Mouse (Mus musculus) stomach, embryonic 15.5 days (tissue): ENCODE results near the gene A3galt2. TPM values are rescaled to one million over a fixed set of nuclear protein-coding genes. Genes with fewer than 3 reads are reported as not detected.

Experiments
- ATAC-seq: fragments of 200-750 bp; cut with Nextera tagmentation; 2 replicates; pipeline ENCODE4 v1.8.0; 2017; ENCODE audit warnings: low read depth, moderate number of reproducible peaks, moderate TSS enrichment; ENCODE audit not compliant: insufficient read depth, low FRiP score
- H3K27ac ChIP-seq: fragments of 300-500 bp; sonication (generic); 2 replicates; pipeline ENCODE4 v1.5.1; 2015; ENCODE audit warnings: mild to moderate bottlenecking, inconsistent platforms
- H3K27me3 ChIP-seq: fragments of 300-500 bp; sonication (generic); replicated peaks from 2 replicates; pipeline ENCODE4 v1.6.1; 2015; ENCODE audit warnings: inconsistent platforms
- H3K36me3 ChIP-seq: fragments of 300-500 bp; sonication (generic); 2 replicates; pipeline ENCODE4 v1.6.1; 2015; ENCODE audit warnings: inconsistent platforms
- H3K4me1 ChIP-seq: fragments of 300-500 bp; sonication (generic); 2 replicates; pipeline ENCODE4 v1.6.1; 2015; ENCODE audit warnings: inconsistent platforms
- H3K4me2 ChIP-seq: fragments of 300-500 bp; sonication (generic); 2 replicates; pipeline ENCODE4 v1.6.1; 2015; ENCODE audit warnings: mild to moderate bottlenecking, inconsistent platforms
- H3K4me3 ChIP-seq: fragments of 300-500 bp; sonication (generic); replicated peaks from 2 replicates; pipeline ENCODE4 v1.5.1; 2015; ENCODE audit warnings: inconsistent platforms
- H3K9ac ChIP-seq: fragments of 300-500 bp; sonication (generic); 2 replicates; pipeline ENCODE4 v1.6.1; 2015; ENCODE audit warnings: inconsistent platforms
- H3K9me3 ChIP-seq: fragments of 300-500 bp; sonication (generic); 2 replicates; pipeline ENCODE4 v1.6.1; 2016; ENCODE audit warnings: inconsistent platforms
- WGBS: fragments of 180-500 bp; shearing (Covaris S2); methylation state at CpG from one replicate; pipeline ENCODE4 v1.1.7; 2015; 5-methylcytosine and 5-hydroxymethylcytosine counted together
- polyA plus RNA-seq: library from polyadenylated mRNA; unstranded; fragments of >200 nt; fragmentation: Nextera tagmentation; extraction: Ambion mirVana; gene quantifications from 2 replicates; pipeline ENCODE4 v1.2.1, GENCODE M21; 2015

A3galt2 gene
- polyA plus RNA-seq, 1 experiment from 2014 or later, result 0.14 TPM

GRCm38 (mm10) chr4:128805150-128806042 lies 50.2 kb downstream of the A3galt2 start:
- no peak; the same call in 1 of the 2 replicates for ATAC-seq
- no peaks in the 10 kb centered on the region for H3K36me3 ChIP-seq
- peak overlapping the region; percentile 80 for H3K4me3 ChIP-seq
- peak overlapping the region; percentile 93 for H3K27ac ChIP-seq
- H3K9ac ChIP-seq, result peak overlapping the region; percentile 99
- H3K4me2 ChIP-seq, result peak overlapping the region; percentile 68
- H3K27me3 ChIP-seq, result no peaks in the 10 kb centered on the region
- peaks cover 30% of the 10 kb centered on the region for H3K4me1 ChIP-seq
- WGBS, result under 1% methylated on average over 64 of the region's 74 CpGs
- no peaks in the 10 kb centered on the region for H3K9me3 ChIP-seq

- Histone ChIP-seq H3K36me3 (no peaks in the 10 kb centered on the region), H3K4me2 (peak within 1 kb of the TSS; percentile 68), H3K4me1 (peaks cover 30% of the 10 kb centered on the region), H3K27me3 (no peaks in the 10 kb centered on the region), H3K4me3 (peak within 1 kb of the TSS; percentile 80), H3K9ac (peak within 1 kb of the TSS; percentile 99), H3K27ac (peak within 1 kb of the TSS; percentile 93), H3K9me3 (no peaks in the 10 kb centered on the region)
- ATAC-seq, result peak; percentile 45; the same call in 1 of the 2 replicates
- 1% methylated on average over 32 of the region's 111 CpGs for WGBS
Measured at GRCm38 (mm10) chr4:128806043-128806826, 51.1 kb downstream of the A3galt2 start, which contains the start of gene Zfp362. TSS of gene Zfp362 (minus strand) at chr4:128806045.

DNA sequence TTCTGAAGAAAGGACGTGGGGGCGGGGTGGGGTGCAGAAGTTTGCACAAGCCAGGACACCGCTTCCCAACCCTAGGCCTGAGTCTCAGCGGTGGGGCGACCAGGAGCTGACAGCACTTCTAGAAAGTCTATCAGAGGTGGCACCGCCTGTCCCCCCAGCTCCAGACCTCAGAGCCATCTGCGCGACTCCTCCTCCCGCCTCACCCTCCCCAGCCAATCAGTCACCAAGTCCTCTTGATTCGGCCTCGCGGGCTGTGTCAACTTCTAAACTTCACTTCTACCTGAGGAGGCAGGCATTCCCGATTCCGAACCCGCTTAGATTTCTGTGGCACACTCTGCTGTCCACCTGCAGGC lies 51.6 kb downstream of the A3galt2 start:
- H3K9ac ChIP-seq, result peak overlapping the region; percentile 99
- H3K27me3 ChIP-seq, result no peaks in the 10 kb centered on the region
- under 1% methylated on average over 15 of the region's 15 CpGs for WGBS
- H3K4me2 ChIP-seq, result peak overlapping the region; percentile 68
- H3K36me3 ChIP-seq, result no peaks in the 10 kb centered on the region
- peak overlapping the region; percentile 80 for H3K4me3 ChIP-seq
- peak; percentile 56 for ATAC-seq
- peaks cover 30% of the 10 kb centered on the region for H3K4me1 ChIP-seq
- H3K27ac ChIP-seq, result peak overlapping the region; percentile 93
- H3K9me3 ChIP-seq, result no peaks in the 10 kb centered on the region

DNA sequence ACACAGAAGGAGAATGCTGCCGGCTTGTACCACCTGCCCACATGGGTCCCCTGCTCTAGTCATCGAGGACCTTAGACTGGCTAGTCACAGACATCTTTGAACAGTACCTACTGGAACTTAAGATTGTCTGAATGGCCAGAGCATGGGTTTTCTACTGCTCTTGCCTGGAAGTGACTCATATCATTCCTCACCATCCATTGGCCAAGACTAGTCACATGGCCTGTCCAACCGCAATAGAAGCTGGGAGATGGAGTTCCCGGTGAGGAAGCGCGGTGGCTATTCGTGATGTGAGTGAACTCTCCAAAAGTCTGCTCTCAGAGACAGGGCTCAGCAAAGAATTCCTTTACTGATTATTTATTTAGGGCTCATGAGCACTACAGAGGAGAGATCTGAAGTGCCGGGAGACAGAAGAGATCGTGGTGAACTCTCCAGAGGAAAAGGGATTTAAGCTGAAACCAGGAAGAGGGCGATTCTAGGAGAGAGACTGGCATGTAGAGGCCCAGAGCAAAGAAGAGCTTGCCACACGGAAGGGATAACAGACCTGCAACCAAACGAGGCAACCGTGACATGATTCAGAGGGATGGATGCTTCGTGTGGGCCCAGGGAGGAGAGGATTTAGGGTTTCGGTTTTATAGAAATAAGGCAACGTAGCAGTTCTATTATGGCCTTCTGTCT lies 56.4 kb downstream of the A3galt2 start:
- Histone ChIP-seq H3K36me3 (no peaks in the 10 kb centered on the region), H3K27me3 (no peaks in the 10 kb centered on the region), H3K9ac (no peak overlapping the region), H3K4me2 (peak overlapping the region; percentile 48), H3K27ac (no peak overlapping the region), H3K9me3 (no peaks in the 10 kb centered on the region), H3K4me1 (peaks cover 14% of the 10 kb centered on the region; the same call in 1 of the 2 replicates), H3K4me3 (peak overlapping the region; percentile 45)
- ATAC-seq, result peak; percentile 89
- WGBS, result 11% methylated on average over 16 of the region's 16 CpGs

DNA sequence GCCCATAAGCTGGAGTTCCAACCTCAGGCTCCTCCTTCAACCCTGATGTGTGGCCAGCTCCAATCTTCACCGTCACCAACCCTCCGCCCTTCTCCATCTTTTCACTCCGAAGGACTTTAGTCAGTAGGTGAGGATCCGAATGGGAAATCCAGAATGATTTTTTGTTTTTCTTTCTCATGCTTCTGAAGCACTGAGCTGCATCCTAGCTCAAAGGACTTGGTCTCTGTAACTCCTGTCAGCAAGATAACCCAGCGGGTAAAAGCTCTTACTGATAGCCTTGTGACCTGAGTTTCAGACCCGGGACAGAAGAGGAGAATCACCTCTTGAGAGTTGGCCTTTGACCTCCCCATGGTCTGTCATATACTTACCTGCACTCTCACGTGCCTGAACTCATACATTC lies 61.8 kb downstream of the A3galt2 start:
- Histone ChIP-seq H3K4me2 (no peak overlapping the region), H3K9me3 (no peaks in the 10 kb centered on the region), H3K27ac (no peak overlapping the region), H3K36me3 (no peaks in the 10 kb centered on the region), H3K4me3 (no peak overlapping the region), H3K9ac (no peak overlapping the region), H3K4me1 (peaks cover 5% of the 10 kb centered on the region; the same call in 1 of the 2 replicates), H3K27me3 (no peaks in the 10 kb centered on the region)
- WGBS, result 49% methylated on average over 7 of the region's 7 CpGs
- no peak for ATAC-seq

Other genes with a start within 250 kb of the A3galt2 start
- gene Zscan20, start 145.3 kb upstream of the A3galt2 start, polyA plus RNA-seq, result 3.8 and 3.9 TPM in 2 replicates
- 1.5 and 1.7 TPM in 2 replicates for gene Tlr12, start 136.7 kb upstream of the A3galt2 start, polyA plus RNA-seq
- 46.9 and 49.3 TPM in 2 replicates for gene Phc2, start 100.7 kb upstream of the A3galt2 start, polyA plus RNA-seq
- gene Zfp362, start 50.7 kb downstream of the A3galt2 start, polyA plus RNA-seq, result 22.8 and 26.6 TPM in 2 replicates
- gene Trim62, start 128.2 kb downstream of the A3galt2 start, polyA plus RNA-seq, result 3.3 and 3.6 TPM in 2 replicates
- gene Azin2, start 207.1 kb downstream of the A3galt2 start, polyA plus RNA-seq, result 16.7 and 18.4 TPM in 2 replicates
- gene Ak2, start 236.6 kb downstream of the A3galt2 start, polyA plus RNA-seq, result 200 and 217 TPM in 2 replicates